Mouse (Mus musculus): ENCODE data around the gene Rgs6. TPM values are rescaled to one million over a fixed set of nuclear protein-coding genes. Genes with fewer than 3 reads are reported as not detected.

The Rgs6 gene
- total and polyA plus RNA-seq, 3 experiments, result not detected

GRCm38 (mm10) chr12:82838544-82838943 lies 250.5 kb downstream of the Rgs6 start:
- H3K36me3 ChIP-seq (replicated peaks in 1 of 2; ENCODE audit: control insufficient read depth in 1 of 2, insufficient read depth in 1 of 2, low read length in 1 of 2), result no peaks in the 10 kb centered on the region
- H3K27ac ChIP-seq (ENCODE audit: insufficient read depth, low read depth), result no peak overlapping the region
- DNase-seq (ENCODE audit: extremely low read depth), result no peak
- no peaks in the 10 kb centered on the region for H3K27me3 ChIP-seq (replicated peaks)
- in situ Hi-C loops (cut with MboI; ENCODE audit: low pct_ligation_motif_present, low pct_unique_long_range_greater_than_20kb, low sequenced_read_pairs), result no loop called here
- dilution Hi-C loops (cut with MboI; ENCODE audit: extremely low pct_ligation_motif_present, extremely low pct_unique_long_range_greater_than_20kb, low sequenced_read_pairs), result no loop called here
- no peaks in the 10 kb centered on the region for H3K4me1 ChIP-seq (ENCODE audit: control insufficient read depth in 1 of 2, insufficient read depth in 2 of 2)
- peaks cover 6% of the 10 kb centered on the region for H3K9me3 ChIP-seq (replicated peaks; ENCODE audit: low read length)
- H3K79me2 ChIP-seq (replicated peaks; ENCODE audit: control insufficient read depth, extremely low read depth, insufficient read depth, poor library complexity, severe bottlenecking), result no peaks in the 10 kb centered on the region
- no peak overlapping the region for H3K9ac ChIP-seq (ENCODE audit: insufficient read depth, low read depth)
- H3K4me3 ChIP-seq (replicated peaks in 1 of 3; ENCODE audit: low read depth in 2 of 3, low read length in 2 of 3, poor library complexity in 1 of 3), result no peak overlapping the region
- TF ChIP-seq ZNF384 (IDR thresholded peaks at IDR 0.05; ENCODE audit: low read depth, low read length) (no peak), POLR2AphosphoS2 (IDR thresholded peaks at IDR 0.05; ENCODE audit: low read depth, low read length) (no peak), MYC (IDR thresholded peaks at IDR 0.05; ENCODE audit: low read depth, low read length) (no peak), CHD2 (IDR thresholded peaks at IDR 0.05; ENCODE audit: low read length) (no peak), MAZ (IDR thresholded peaks at IDR 0.05; ENCODE audit: low read depth, low read length) (no peak), KAT2A (IDR thresholded peaks at IDR 0.05; ENCODE audit: insufficient replicate concordance, low read length) (no peak), TBP (conservative IDR thresholded peaks at IDR 0.05; ENCODE audit: low read depth, low read length) (no peak), CTCF (conservative IDR thresholded peaks at IDR 0.05 in 1 of 2, IDR thresholded peaks at IDR 0.05 in 1 of 2; ENCODE audit: low read depth in 2 of 2, low read length in 2 of 2) (no peak), MAX (IDR thresholded peaks at IDR 0.05; ENCODE audit: low read length) (no peak), SMC3 (IDR thresholded peaks at IDR 0.05; ENCODE audit: low read depth, low read length) (no peak), POLR2A (IDR thresholded peaks at IDR 0.05; ENCODE audit: low read depth, low read length) (no peak), PAX5 (IDR thresholded peaks at IDR 0.05; ENCODE audit: low read length) (no peak), BHLHE40 (IDR thresholded peaks at IDR 0.05; ENCODE audit: low read depth, low read length) (no peak), SIN3A (IDR thresholded peaks at IDR 0.05; ENCODE audit: low read length) (no peak), MEF2A (IDR thresholded peaks at IDR 0.05; ENCODE audit: borderline replicate concordance, low read depth, low read length) (no peak), JUND (conservative IDR thresholded peaks at IDR 0.05; ENCODE audit: low read depth, low read length) (no peak)
- H3K4me2 ChIP-seq (ENCODE audit: insufficient read depth, low read depth, poor library complexity, severe bottlenecking), result no peak overlapping the region

- peaks cover 9% of the 10 kb centered on the region for H3K9me3 ChIP-seq (replicated peaks; ENCODE audit: low read length)
- no peak overlapping the region for H3K9ac ChIP-seq (ENCODE audit: insufficient read depth, low read depth)
- dilution Hi-C loops (cut with MboI; ENCODE audit: extremely low pct_ligation_motif_present, extremely low pct_unique_long_range_greater_than_20kb, low sequenced_read_pairs), result no loop called here
- in situ Hi-C loops (cut with MboI; ENCODE audit: low pct_ligation_motif_present, low pct_unique_long_range_greater_than_20kb, low sequenced_read_pairs), result no loop called here
- no peak overlapping the region for H3K4me3 ChIP-seq (replicated peaks in 1 of 3; ENCODE audit: low read depth in 2 of 3, low read length in 2 of 3, poor library complexity in 1 of 3)
- H3K27ac ChIP-seq (ENCODE audit: insufficient read depth, low read depth), result no peak overlapping the region
- DNase-seq (ENCODE audit: extremely low read depth), result no peak
- no peaks in the 10 kb centered on the region for H3K27me3 ChIP-seq (replicated peaks)
- H3K79me2 ChIP-seq (replicated peaks; ENCODE audit: control insufficient read depth, extremely low read depth, insufficient read depth, poor library complexity, severe bottlenecking), result no peaks in the 10 kb centered on the region
- no peaks in the 10 kb centered on the region for H3K4me1 ChIP-seq (ENCODE audit: control insufficient read depth in 1 of 2, insufficient read depth in 2 of 2)
- TF ChIP-seq HCFC1 (IDR thresholded peaks at IDR 0.05; ENCODE audit: low read depth, low read length) (no peak), MAZ (IDR thresholded peaks at IDR 0.05; ENCODE audit: low read depth, low read length) (no peak), GABPA (IDR thresholded peaks at IDR 0.05; ENCODE audit: insufficient replicate concordance, low read depth, low read length) (no peak), ETS1 (conservative IDR thresholded peaks at IDR 0.05; ENCODE audit: low read depth, low read length) (no peak), JUND (conservative IDR thresholded peaks at IDR 0.05; ENCODE audit: low read depth, low read length) (no peak), E2F4 (IDR thresholded peaks at IDR 0.05; ENCODE audit: insufficient replicate concordance, low read depth, low read length) (no peak), ZMIZ1 (IDR thresholded peaks at IDR 0.05; ENCODE audit: low read depth, low read length) (no peak), USF2 (conservative IDR thresholded peaks at IDR 0.05; ENCODE audit: low read depth, low read length) (no peak), NELFE (IDR thresholded peaks at IDR 0.05; ENCODE audit: low read depth, low read length) (no peak), CHD1 (IDR thresholded peaks at IDR 0.05; ENCODE audit: low read depth, low read length) (no peak)
- H3K4me2 ChIP-seq (ENCODE audit: insufficient read depth, low read depth, poor library complexity, severe bottlenecking), result no peak overlapping the region
- no peaks in the 10 kb centered on the region for H3K36me3 ChIP-seq (replicated peaks in 1 of 2; ENCODE audit: control insufficient read depth in 1 of 2, insufficient read depth in 1 of 2, low read length in 1 of 2)
Observed at GRCm38 (mm10) chr12:82841566-82841965, 253.5 kb downstream of the Rgs6 start.
